Comparison of ENCODE assay signal across 19 mouse cellular contexts in the genomic region with DNA sequence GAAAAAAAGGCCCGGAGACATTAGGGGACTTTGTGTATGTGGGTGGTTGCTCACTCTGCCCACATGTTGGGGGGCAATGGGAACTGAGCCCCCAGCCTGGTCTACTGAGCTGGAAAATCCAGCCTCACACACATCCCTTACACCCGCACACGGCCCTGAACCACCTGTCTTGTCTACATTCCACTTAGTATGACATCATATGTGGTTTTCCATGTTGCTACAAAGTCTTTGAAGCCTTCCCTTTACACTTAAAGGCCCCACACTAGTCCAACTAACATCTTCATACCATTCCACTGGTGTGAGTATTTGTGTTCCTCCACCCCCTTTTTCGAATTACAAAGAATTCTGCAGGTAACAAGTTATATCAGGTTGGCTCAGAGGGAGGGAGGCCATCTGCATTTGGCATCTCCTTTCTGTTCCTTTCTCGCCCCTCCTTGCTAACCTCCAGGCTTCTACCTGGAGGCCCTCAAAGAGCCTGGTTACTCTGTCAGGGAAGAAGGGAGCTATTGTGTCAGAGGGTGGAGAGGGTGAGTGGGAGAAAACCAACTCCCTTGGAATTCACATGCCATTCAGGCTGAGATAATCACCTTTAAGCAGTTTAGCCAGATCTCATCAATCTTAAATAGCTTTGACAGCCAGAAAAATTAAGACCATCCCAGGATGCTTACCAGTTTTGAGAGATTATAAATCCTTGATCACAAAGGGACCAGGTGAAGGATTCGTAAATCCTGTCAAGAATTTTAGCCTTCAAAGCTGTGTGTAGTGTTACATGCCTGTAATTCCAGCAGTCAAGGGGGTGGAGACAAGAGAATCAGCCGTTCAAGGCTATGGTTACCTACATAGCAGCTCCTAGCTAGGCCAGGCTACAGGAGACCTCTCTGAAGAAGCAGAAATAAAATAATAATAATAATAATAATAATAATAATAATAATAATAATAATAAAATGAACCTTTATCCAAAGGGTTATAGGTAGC. TPM values are rescaled to one million over a fixed set of nuclear protein-coding genes. Genes with fewer than 3 reads are reported as not detected.
A peak's percentile ranks its signal among the peaks of the same experiment; 100 is the strongest.
DNase-seq lines count a peak whose midpoint lies in the region; ATAC-seq and TF ChIP-seq lines count a peak whose summit lies in the region.
"Had no signal": no experiment of that assay in that cellular context is flagged by ENCODE, and none has a peak within 500 bp of the region (broad histone marks: within the 10 kb centered on the region; RNA-seq: fewer than 3 reads in every experiment).

No protein-coding gene starts in this region.

- no peak overlapping the region for H3K4me3 ChIP-seq in heart, embryonic 13.5 days
- no peak overlapping the region for H3K4me3 ChIP-seq in limb, embryonic 13.5 days
- no peak overlapping the region for H3K4me3 ChIP-seq in stomach, postnatal 0 days (ENCODE audit: low read depth, low read length)
- H3K4me3 ChIP-seq: heart, embryonic 15.5 days; hindbrain, embryonic 10.5 days; layer of hippocampus, adult 2 months; liver, embryonic 15.5 days; midbrain, embryonic 15.5 days had no signal

- no peak for DNase-seq in heart, adult 9 months (ENCODE audit: low spot score in 2 of 2)
- DNase-seq in thymus, postnatal 14 days: peak; percentile 29
- no peak for DNase-seq in thymus, postnatal 0 days (ENCODE audit: low spot score)
- DNase-seq in stomach, postnatal 0 days (ENCODE audit: low spot score): no peak
- no peak for DNase-seq in urinary bladder, adult 18-20 months (ENCODE audit: low spot score in 2 of 2)
- DNase-seq in urinary bladder, postnatal 14 days (ENCODE audit: low spot score): no peak
- DNase-seq: adrenal gland, postnatal 14 days; cerebellum, adult 9-11 months had no signal

- no peak for ATAC-seq in heart, embryonic 13.5 days (ENCODE audit: extremely low read depth, insufficient number of reproducible peaks, low FRiP score, low TSS enrichment)
- peak; percentile 38; the same call in 1 of the 2 replicates for ATAC-seq in limb, embryonic 13.5 days (ENCODE audit: low FRiP score, low read depth)
- ATAC-seq in stomach, postnatal 0 days (ENCODE audit: low FRiP score, low TSS enrichment): 0 out of 2 replicates have a peak, but pooled peaks have one; percentile 27
- ATAC-seq: activated CD4-positive, CD25-positive, alpha-beta regulatory T cell, adult 4 months; forebrain, embryonic 16.5 days; midbrain, embryonic 15.5 days had no signal

- H3K4me1 ChIP-seq in heart, embryonic 13.5 days: peaks cover 27% of the 10 kb centered on the region
- H3K4me1 ChIP-seq in limb, embryonic 13.5 days: 0 out of 2 replicates have a peak, but pooled peaks cover 3% of the 10 kb centered on the region
- no peaks in the 10 kb centered on the region for H3K4me1 ChIP-seq in stomach, postnatal 0 days (replicated peaks; ENCODE audit: control insufficient read depth, insufficient read depth)
- H3K4me1 ChIP-seq: liver, embryonic 15.5 days; midbrain, embryonic 15.5 days had no signal

- no peak for TF ChIP-seq EP300 in stomach, postnatal 0 days (optimal IDR thresholded peaks at IDR 0.05)

- 0 out of 2 replicates have a peak overlapping the region, but pooled peaks have one; percentile 15 for H3K27ac ChIP-seq in heart, embryonic 13.5 days (replicated peaks)
- no peak overlapping the region; the same call in 1 of the 2 replicates for H3K27ac ChIP-seq in limb, embryonic 13.5 days
- peak overlapping the region; percentile 30 for H3K27ac ChIP-seq in stomach, postnatal 0 days (replicated peaks)
- H3K27ac ChIP-seq: heart, embryonic 15.5 days; hindbrain, embryonic 10.5 days; layer of hippocampus, adult 2 months; liver, embryonic 15.5 days; macrophage; midbrain, embryonic 15.5 days had no signal

- no peaks in the 10 kb centered on the region for H3K9me3 ChIP-seq in heart, embryonic 13.5 days
- H3K9me3 ChIP-seq in limb, embryonic 13.5 days: no peaks in the 10 kb centered on the region
- no peaks in the 10 kb centered on the region for H3K9me3 ChIP-seq in stomach, postnatal 0 days (ENCODE audit: control insufficient read depth, low read length)
- H3K9me3 ChIP-seq: heart, embryonic 15.5 days; hindbrain, embryonic 10.5 days; liver, embryonic 15.5 days; midbrain, embryonic 15.5 days had no signal

- H3K9ac ChIP-seq in heart, embryonic 13.5 days: no peak overlapping the region
- H3K9ac ChIP-seq in limb, embryonic 13.5 days: no peak overlapping the region
- no peak overlapping the region for H3K9ac ChIP-seq in stomach, postnatal 0 days (ENCODE audit: low read length)
- H3K9ac ChIP-seq: heart, embryonic 15.5 days; liver, embryonic 15.5 days; midbrain, embryonic 15.5 days had no signal

- TF ChIP-seq CTCF in stomach, postnatal 0 days (IDR thresholded peaks at IDR 0.05; ENCODE audit: low read depth): no peak

- H3K4me2 ChIP-seq in heart, embryonic 13.5 days: no peak overlapping the region
- H3K4me2 ChIP-seq in limb, embryonic 13.5 days (replicated peaks): no peak overlapping the region
- H3K4me2 ChIP-seq in stomach, postnatal 0 days (replicated peaks; ENCODE audit: low read depth): no peak overlapping the region
- H3K4me2 ChIP-seq: heart, embryonic 15.5 days; liver, embryonic 15.5 days; midbrain, embryonic 15.5 days had no signal

- 59% methylated on average over 7 of the region's 7 CpGs for whole genome bisulfite sequencing in heart, embryonic 13.5 days
- 58% methylated on average over 7 of the region's 7 CpGs for WGBS in limb, embryonic 13.5 days
- WGBS in stomach, postnatal 0 days: 56% methylated on average over 7 of the region's 7 CpGs

- no peaks in the 10 kb centered on the region for H3K36me3 ChIP-seq in heart, embryonic 13.5 days
- no peaks in the 10 kb centered on the region for H3K36me3 ChIP-seq in limb, embryonic 13.5 days
- H3K36me3 ChIP-seq in stomach, postnatal 0 days (ENCODE audit: control insufficient read depth, insufficient read depth, low read length): no peaks in the 10 kb centered on the region
- H3K36me3 ChIP-seq: heart, embryonic 15.5 days; hindbrain, embryonic 10.5 days; liver, embryonic 15.5 days; midbrain, embryonic 15.5 days had no signal

- no peaks in the 10 kb centered on the region for H3K27me3 ChIP-seq in heart, embryonic 13.5 days (replicated peaks)
- H3K27me3 ChIP-seq in limb, embryonic 13.5 days: no peaks in the 10 kb centered on the region
- H3K27me3 ChIP-seq in stomach, postnatal 0 days (ENCODE audit: control insufficient read depth, insufficient read depth, low read length): no peaks in the 10 kb centered on the region
- H3K27me3 ChIP-seq: CH12.LX; heart, embryonic 15.5 days; liver, embryonic 15.5 days; midbrain, embryonic 15.5 days had no signal

RNA-seq across cellular contexts. Expression of gene Cdv3, which starts 11.0 kb away (rescaled TPM):
- polyA plus RNA-seq in heart, embryonic 13.5 days (2015; fragmentation: Nextera tagmentation; extraction: Ambion mirVana): 87.5 and 92.2 TPM in 2 replicates
- 129 TPM in 2 replicates for polyA plus RNA-seq in thymus, postnatal 0 days (2015; fragmentation: Nextera tagmentation; extraction: Ambion mirVana)
- polyA plus RNA-seq in limb, embryonic 13.5 days (2015; fragmentation: Nextera tagmentation; extraction: Ambion mirVana): 121 and 122 TPM in 2 replicates
- 47.7 and 50.0 TPM in 2 replicates for polyA plus RNA-seq in stomach, postnatal 0 days (2015; fragmentation: Nextera tagmentation; extraction: Ambion mirVana)
